Mouse (Mus musculus): ENCODE measurements around the gene Prnp. TPM values are rescaled to one million over a fixed set of nuclear protein-coding genes. Genes with fewer than 3 reads are reported as not detected.

Gene Prnp
- polyA plus RNA-seq, 1 experiment from 2014 or later, result 43.6 TPM

- Histone ChIP-seq H3K27ac (no peak overlapping the region), H3K4me3 (replicated peaks) (no peak overlapping the region), H3K4me2 (no peak overlapping the region), H3K9me3 (no peaks in the 10 kb centered on the region), H3K4me1 (replicated peaks) (peaks cover 18% of the 10 kb centered on the region), H3K36me3 (no peaks in the 10 kb centered on the region), H3K27me3 (peaks cover 45% of the 10 kb centered on the region), H3K9ac (replicated peaks) (no peak overlapping the region)
- WGBS, result 47% methylated on average over 9 of the region's 9 CpGs
- ATAC-seq (ENCODE audit: insufficient number of reproducible peaks, insufficient read depth, low FRiP score, low TSS enrichment, low read depth), result no peak
These were observed 40.3 kb downstream of the Prnp start for GRCm38 (mm10) chr2:131949767-131950597.

GRCm38 (mm10) chr2:131950598-131951095 lies 40.9 kb downstream of the Prnp start, which contains the start of gene Prnd:
TSS of gene Prnd (plus strand) at chr2:131950861.
- peaks cover 20% of the 10 kb centered on the region for H3K4me1 ChIP-seq (replicated peaks)
- 9% methylated on average over 11 of the region's 11 CpGs for WGBS
- no peaks in the 10 kb centered on the region for H3K9me3 ChIP-seq
- no peak within 1 kb of the TSS for H3K4me2 ChIP-seq
- ATAC-seq (ENCODE audit: insufficient number of reproducible peaks, insufficient read depth, low FRiP score, low TSS enrichment, low read depth), result 0 out of 2 replicates have a peak, but pooled peaks have one; percentile 33
- H3K9ac ChIP-seq (replicated peaks), result no peak within 1 kb of the TSS
- H3K27me3 ChIP-seq, result peaks cover 47% of the 10 kb centered on the region
- no peaks in the 10 kb centered on the region for H3K36me3 ChIP-seq
- no peak within 1 kb of the TSS for H3K4me3 ChIP-seq (replicated peaks)
- H3K27ac ChIP-seq, result no peak within 1 kb of the TSS

GRCm38 (mm10) chr2:131952456-131952855 lies 42.7 kb downstream of the Prnp start:
- WGBS, result 54% methylated on average over 2 of the region's 2 CpGs
- no peak overlapping the region for H3K4me3 ChIP-seq (replicated peaks)
- H3K9me3 ChIP-seq, result no peaks in the 10 kb centered on the region
- ATAC-seq (ENCODE audit: insufficient number of reproducible peaks, insufficient read depth, low FRiP score, low TSS enrichment, low read depth), result no peak
- peaks cover 52% of the 10 kb centered on the region for H3K27me3 ChIP-seq
- no peak overlapping the region for H3K9ac ChIP-seq (replicated peaks)
- no peak overlapping the region for H3K27ac ChIP-seq
- no peaks in the 10 kb centered on the region for H3K36me3 ChIP-seq
- peaks cover 20% of the 10 kb centered on the region for H3K4me1 ChIP-seq (replicated peaks)
- 0 out of 2 replicates have a peak overlapping the region, but pooled peaks have one; percentile 48 for H3K4me2 ChIP-seq

- Histone ChIP-seq H3K27ac (no peak overlapping the region), H3K4me3 (replicated peaks) (peak overlapping the region; percentile 24), H3K9me3 (no peaks in the 10 kb centered on the region), H3K36me3 (no peaks in the 10 kb centered on the region), H3K9ac (replicated peaks) (0 out of 2 replicates have a peak overlapping the region, but pooled peaks have one; percentile 1), H3K4me2 (peak overlapping the region; percentile 48), H3K4me1 (replicated peaks) (peaks cover 20% of the 10 kb centered on the region), H3K27me3 (peaks cover 52% of the 10 kb centered on the region)
- no peak for ATAC-seq (ENCODE audit: insufficient number of reproducible peaks, insufficient read depth, low FRiP score, low TSS enrichment, low read depth)
- WGBS, result 11% methylated on average over 29 of the region's 29 CpGs
These were observed 43.3 kb downstream of the Prnp start for GRCm38 (mm10) chr2:131952961-131953538.

- peaks cover 52% of the 10 kb centered on the region for H3K27me3 ChIP-seq
These were observed 44.0 kb downstream of the Prnp start for GRCm38 (mm10) chr2:131953711-131954110.

GRCm38 (mm10) chr2:131954835-131955234 lies 45.1 kb downstream of the Prnp start:
- Histone ChIP-seq H3K36me3 (no peaks in the 10 kb centered on the region), H3K9ac (replicated peaks) (no peak overlapping the region), H3K4me2 (peak overlapping the region; percentile 53), H3K27me3 (peaks cover 49% of the 10 kb centered on the region), H3K4me1 (replicated peaks) (peaks cover 20% of the 10 kb centered on the region), H3K4me3 (replicated peaks) (peak overlapping the region; percentile 26), H3K9me3 (no peaks in the 10 kb centered on the region), H3K27ac (no peak overlapping the region)
- 65% methylated on average over 9 of the region's 9 CpGs for WGBS
- ATAC-seq (ENCODE audit: insufficient number of reproducible peaks, insufficient read depth, low FRiP score, low TSS enrichment, low read depth), result no peak

More at GRCm38 (mm10) chr2:131953711-131954110, 44.0 kb downstream of the Prnp start:
- Histone ChIP-seq H3K27ac (no peak overlapping the region), H3K9me3 (no peaks in the 10 kb centered on the region), H3K4me2 (peak overlapping the region; percentile 48), H3K4me1 (replicated peaks) (peaks cover 20% of the 10 kb centered on the region), H3K4me3 (replicated peaks) (0 out of 2 replicates have a peak overlapping the region, but pooled peaks have one; percentile 24), H3K9ac (replicated peaks) (0 out of 2 replicates have a peak overlapping the region, but pooled peaks have one; percentile 1), H3K36me3 (no peaks in the 10 kb centered on the region)
- 90% methylated on average over 4 of the region's 4 CpGs for WGBS
- no peak for ATAC-seq (ENCODE audit: insufficient number of reproducible peaks, insufficient read depth, low FRiP score, low TSS enrichment, low read depth)

- peaks cover 20% of the 10 kb centered on the region for H3K4me1 ChIP-seq (replicated peaks)
- H3K9ac ChIP-seq (replicated peaks), result no peak overlapping the region
- H3K4me3 ChIP-seq (replicated peaks), result peak overlapping the region; percentile 26
- H3K27me3 ChIP-seq, result peaks cover 48% of the 10 kb centered on the region
- ATAC-seq (ENCODE audit: insufficient number of reproducible peaks, insufficient read depth, low FRiP score, low TSS enrichment, low read depth), result no peak
- peak overlapping the region; percentile 53 for H3K4me2 ChIP-seq
- 5% methylated on average over 17 of the region's 17 CpGs for WGBS
- no peak overlapping the region for H3K27ac ChIP-seq
- H3K9me3 ChIP-seq, result no peaks in the 10 kb centered on the region
- no peaks in the 10 kb centered on the region for H3K36me3 ChIP-seq
These were observed 45.5 kb downstream of the Prnp start for GRCm38 (mm10) chr2:131955264-131955663.

- no peak overlapping the region for H3K27ac ChIP-seq
- H3K9ac ChIP-seq (replicated peaks), result no peak overlapping the region
- peaks cover 39% of the 10 kb centered on the region for H3K27me3 ChIP-seq
- WGBS, result 82% methylated on average over 7 of the region's 7 CpGs
- peaks cover 15% of the 10 kb centered on the region for H3K4me1 ChIP-seq (replicated peaks)
- no peaks in the 10 kb centered on the region for H3K36me3 ChIP-seq
- H3K4me2 ChIP-seq, result no peak overlapping the region
- no peak for ATAC-seq (ENCODE audit: insufficient number of reproducible peaks, insufficient read depth, low FRiP score, low TSS enrichment, low read depth)
- H3K4me3 ChIP-seq (replicated peaks), result no peak overlapping the region
- H3K9me3 ChIP-seq, result no peaks in the 10 kb centered on the region
These were observed 46.9 kb downstream of the Prnp start for GRCm38 (mm10) chr2:131956336-131957256.

GRCm38 (mm10) chr2:131957731-131958222 lies 48.0 kb downstream of the Prnp start:
- Histone ChIP-seq H3K4me3 (replicated peaks) (no peak overlapping the region), H3K9me3 (no peaks in the 10 kb centered on the region), H3K4me2 (no peak overlapping the region), H3K27ac (no peak overlapping the region), H3K27me3 (peaks cover 28% of the 10 kb centered on the region), H3K36me3 (no peaks in the 10 kb centered on the region), H3K4me1 (replicated peaks) (peaks cover 10% of the 10 kb centered on the region), H3K9ac (replicated peaks) (no peak overlapping the region)
- WGBS, result 49% methylated on average over 9 of the region's 9 CpGs
- no peak for ATAC-seq (ENCODE audit: insufficient number of reproducible peaks, insufficient read depth, low FRiP score, low TSS enrichment, low read depth)

GRCm38 (mm10) chr2:131961671-131962070 lies 51.9 kb downstream of the Prnp start:
- WGBS, result 65% methylated on average over 2 of the region's 2 CpGs
- no peak overlapping the region for H3K4me3 ChIP-seq (replicated peaks)

More at GRCm38 (mm10) chr2:131961671-131962070, 51.9 kb downstream of the Prnp start:
- Histone ChIP-seq H3K27me3 (peaks cover under 1% of the 10 kb centered on the region; the same call in 1 of the 2 replicates), H3K27ac (no peak overlapping the region), H3K9ac (replicated peaks) (no peak overlapping the region), H3K4me2 (no peak overlapping the region), H3K36me3 (no peaks in the 10 kb centered on the region), H3K9me3 (no peaks in the 10 kb centered on the region), H3K4me1 (replicated peaks) (no peaks in the 10 kb centered on the region)
- ATAC-seq (ENCODE audit: insufficient number of reproducible peaks, insufficient read depth, low FRiP score, low TSS enrichment, low read depth), result no peak

Data from limb, embryonic 12.5 days (tissue).